24 mouse cellular contexts compared by ENCODE assay signal in genomic region chr12:45476881-45477280, GRCm38 (mm10).
DNase-seq lines count a peak whose midpoint lies in the region; TF ChIP-seq lines count a peak whose summit lies in the region.
"Had no signal": no experiment of that assay in that cellular context is flagged by ENCODE, and none has a peak within 500 bp of the region (broad histone marks: within the 10 kb centered on the region; RNA-seq: fewer than 3 reads in every experiment).

No protein-coding gene starts in this region.

- H3K36me3 ChIP-seq in kidney, adult 2 months (ENCODE audit: control insufficient read depth, insufficient read depth, low read length), result no peaks in the 10 kb centered on the region
- H3K36me3 ChIP-seq: embryonic facial prominence, embryonic 10.5 days; embryonic facial prominence, embryonic 13.5 days; forebrain, embryonic 12.5 days; forebrain, embryonic 15.5 days; heart, embryonic 10.5 days; heart, embryonic 13.5 days had no signal

- H3K27me3 ChIP-seq in kidney, adult 2 months (replicated peaks; ENCODE audit: control insufficient read depth, insufficient read depth, low read length), result no peaks in the 10 kb centered on the region; the same call in 1 of the 2 replicates
- H3K27me3 ChIP-seq: embryonic facial prominence, embryonic 13.5 days; forebrain, embryonic 12.5 days; forebrain, embryonic 15.5 days; heart, embryonic 13.5 days had no signal

- no peak for TF ChIP-seq CTCF in kidney, adult 2 months (conservative IDR thresholded peaks at IDR 0.05; ENCODE audit: insufficient read depth, insufficient read length, low read depth, low read length)

- TF ChIP-seq POLR2A in kidney, adult 2 months (IDR thresholded peaks at IDR 0.05; ENCODE audit: low read depth, low read length), result no peak

- no peak overlapping the region for H3K4me3 ChIP-seq in kidney, adult 2 months (ENCODE audit: insufficient read depth, low read depth, low read length)
- H3K4me3 ChIP-seq: embryonic facial prominence, embryonic 10.5 days; embryonic facial prominence, embryonic 13.5 days; erythroblast, embryonic 14.5 days; forebrain, embryonic 12.5 days; forebrain, embryonic 15.5 days; heart, adult 2 months; heart, embryonic 10.5 days; heart, embryonic 13.5 days had no signal

- H3K4me1 ChIP-seq in kidney, adult 2 months (ENCODE audit: control insufficient read depth, insufficient read depth, low read length), result no peaks in the 10 kb centered on the region
- H3K4me1 ChIP-seq: embryonic facial prominence, embryonic 10.5 days; embryonic facial prominence, embryonic 13.5 days; forebrain, embryonic 12.5 days; forebrain, embryonic 15.5 days; heart, embryonic 10.5 days; heart, embryonic 13.5 days had no signal

- H3K27ac ChIP-seq in kidney, adult 2 months (ENCODE audit: insufficient read depth, low read depth, low read length), result no peak overlapping the region
- H3K27ac ChIP-seq: embryonic facial prominence, embryonic 10.5 days; embryonic facial prominence, embryonic 13.5 days; forebrain, embryonic 12.5 days; forebrain, embryonic 15.5 days; heart, adult 2 months; heart, embryonic 10.5 days; heart, embryonic 13.5 days; hindbrain, embryonic 14.5 days; hindbrain, postnatal 0 days had no signal

- peak; percentile 3 for DNase-seq in kidney, adult 2 months
- no peak for DNase-seq in kidney, adult 8-10 months
- peak; percentile 11 for DNase-seq in adrenal gland, adult 8-10 months
- peak; percentile 45 for DNase-seq in adrenal gland, postnatal 10 days
- DNase-seq in adrenal gland, postnatal 36 days, result peak; percentile 63
- no peak for DNase-seq in thymus, postnatal 4 days
- DNase-seq: cerebellum, adult 11 months; cerebellum, adult 2 months; cerebellum, adult 9-11 months; cerebellum, postnatal 25 days; embryo, embryonic 11 days; gastrocnemius, postnatal 25 days; heart, adult 2 months; heart, postnatal 14 days; heart, postnatal 4 days had no signal

Comparison
In these comparisons a context has a peak if more than half of its experiments do, and no peak if none do; other contexts are left out.
1. DNase-seq: peak in kidney, adult 2 months (single experiment), adrenal gland, adult 8-10 months (single experiment), adrenal gland, postnatal 10 days (single experiment) and adrenal gland, postnatal 36 days (2 of 2); none in kidney, adult 8-10 months (0 of 2) and thymus, postnatal 4 days (single experiment).